Mouse (Mus musculus): ENCODE measurements around the gene Fam131a. TPM values are rescaled to one million over a fixed set of nuclear protein-coding genes. Genes with fewer than 3 reads are reported as not detected.

Gene Fam131a
- polyA plus RNA-seq, 1 experiment from 2014 or later: 9.4 TPM

DNA sequence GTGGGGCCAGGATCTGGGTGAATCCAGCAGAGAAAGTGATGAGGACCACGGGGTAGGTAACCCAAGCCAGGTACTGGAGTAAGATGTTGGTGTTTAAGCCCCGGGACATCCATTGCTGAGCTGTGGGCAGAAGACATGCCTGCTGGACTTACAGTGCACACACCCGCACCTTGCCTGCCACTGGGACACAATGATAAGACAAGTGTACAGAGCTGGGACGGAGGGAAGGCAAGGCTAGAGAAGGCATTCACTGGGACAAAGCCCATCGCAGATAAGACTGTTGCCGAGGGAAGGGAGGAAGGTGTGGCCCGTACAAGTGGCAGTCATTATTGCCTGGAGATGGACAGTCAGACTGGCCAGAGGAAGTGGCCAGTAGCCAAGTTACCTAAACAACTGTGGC lies 19.8 kb downstream of the Fam131a start:
- Histone ChIP-seq H3K4me3 (no peak overlapping the region), H3K27me3 (ENCODE audit: insufficient read depth, poor library complexity, severe bottlenecking) (no peaks in the 10 kb centered on the region), H3K4me1 (replicated peaks) (peaks cover 53% of the 10 kb centered on the region), H3K36me3 (peaks cover 56% of the 10 kb centered on the region), H3K27ac (no peak overlapping the region), H3K9me3 (no peaks in the 10 kb centered on the region)
- 88% methylated on average over 7 of the region's 7 CpGs for WGBS
- no peak for DNase-seq (ENCODE audit: low spot score)

- Histone ChIP-seq H3K36me3 (peaks cover 42% of the 10 kb centered on the region), H3K4me1 (replicated peaks) (peaks cover 57% of the 10 kb centered on the region), H3K27ac (peak overlapping the region; percentile 74), H3K27me3 (ENCODE audit: insufficient read depth, poor library complexity, severe bottlenecking) (no peaks in the 10 kb centered on the region), H3K9me3 (no peaks in the 10 kb centered on the region), H3K4me3 (peak overlapping the region; percentile 73)
- no peak for DNase-seq (ENCODE audit: low spot score)
- 26% methylated on average over 11 of the region's 11 CpGs for WGBS
These were observed 21.5 kb downstream of the Fam131a start for GRCm38 (mm10) chr16:20714307-20715080.

DNA sequence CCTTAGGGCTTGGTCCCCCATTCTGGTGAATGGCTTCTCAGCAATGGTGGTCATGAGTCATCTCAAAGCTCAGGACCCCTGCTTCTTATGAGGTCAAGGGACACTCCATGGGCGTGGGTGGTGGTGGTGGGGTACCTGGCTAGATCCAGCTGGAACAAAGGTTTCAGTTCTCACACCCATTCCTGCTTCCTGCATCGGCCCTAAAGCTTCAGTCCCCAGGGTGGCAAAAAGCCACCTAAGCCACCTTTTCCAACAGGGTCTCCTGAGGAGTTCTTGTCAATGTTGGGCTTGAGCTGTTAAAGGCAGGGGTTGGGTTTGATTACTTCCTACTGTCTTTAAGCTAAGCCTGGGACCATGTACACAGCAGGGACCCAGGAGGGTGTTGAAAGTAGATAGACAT lies 22.1 kb downstream of the Fam131a start:
- H3K36me3 ChIP-seq: peaks cover 42% of the 10 kb centered on the region
- no peak for DNase-seq (ENCODE audit: low spot score)
- no peaks in the 10 kb centered on the region for H3K9me3 ChIP-seq
- 53% methylated on average over 2 of the region's 2 CpGs for WGBS
- peaks cover 54% of the 10 kb centered on the region for H3K4me1 ChIP-seq (replicated peaks)
- H3K27me3 ChIP-seq (ENCODE audit: insufficient read depth, poor library complexity, severe bottlenecking): no peaks in the 10 kb centered on the region
- H3K27ac ChIP-seq: peak overlapping the region; percentile 95
- peak overlapping the region; percentile 73 for H3K4me3 ChIP-seq

- H3K9me3 ChIP-seq: no peaks in the 10 kb centered on the region
- H3K27me3 ChIP-seq (ENCODE audit: insufficient read depth, poor library complexity, severe bottlenecking): no peaks in the 10 kb centered on the region
- peak overlapping the region; percentile 95 for H3K27ac ChIP-seq
- H3K36me3 ChIP-seq: peaks cover 42% of the 10 kb centered on the region
- peak overlapping the region; percentile 73 for H3K4me3 ChIP-seq
- peaks cover 54% of the 10 kb centered on the region for H3K4me1 ChIP-seq (replicated peaks)
- WGBS: 0% methylated on average over 12 of the region's 12 CpGs
- no peak for DNase-seq (ENCODE audit: low spot score)
These were observed 22.5 kb downstream of the Fam131a start for GRCm38 (mm10) chr16:20715566-20715965.

GRCm38 (mm10) chr16:20715976-20716840 lies 23.2 kb downstream of the Fam131a start:
- no peaks in the 10 kb centered on the region for H3K9me3 ChIP-seq
- WGBS: under 1% methylated on average over 67 of the region's 68 CpGs
- peaks cover 42% of the 10 kb centered on the region for H3K36me3 ChIP-seq
- DNase-seq (ENCODE audit: low spot score): peak; percentile 88
- H3K4me1 ChIP-seq (replicated peaks): peaks cover 54% of the 10 kb centered on the region
- peak overlapping the region; percentile 95 for H3K27ac ChIP-seq
- no peaks in the 10 kb centered on the region for H3K27me3 ChIP-seq (ENCODE audit: insufficient read depth, poor library complexity, severe bottlenecking)
- peak overlapping the region; percentile 73 for H3K4me3 ChIP-seq

DNA sequence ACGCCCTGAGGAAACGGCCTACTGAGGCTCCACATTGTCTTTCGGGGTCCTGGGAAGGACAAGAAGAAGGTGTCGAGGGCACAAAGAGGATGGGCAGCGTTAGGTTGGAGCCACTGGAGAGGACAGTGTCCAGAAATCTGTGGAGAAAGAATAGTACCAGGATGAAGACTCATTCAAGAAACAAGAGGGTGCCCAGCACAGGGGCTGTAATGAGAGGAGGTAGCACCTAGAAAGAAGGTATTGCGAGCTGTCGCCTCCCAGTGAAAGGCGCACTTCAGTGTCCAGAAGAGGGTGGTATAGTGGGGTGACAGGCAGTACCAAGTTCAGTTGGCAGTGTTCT lies 23.8 kb downstream of the Fam131a start:
- DNase-seq (ENCODE audit: low spot score): no peak
- Histone ChIP-seq H3K27me3 (ENCODE audit: insufficient read depth, poor library complexity, severe bottlenecking) (no peaks in the 10 kb centered on the region), H3K4me1 (replicated peaks) (peaks cover 54% of the 10 kb centered on the region), H3K27ac (peak overlapping the region; percentile 95), H3K36me3 (peaks cover 42% of the 10 kb centered on the region), H3K9me3 (no peaks in the 10 kb centered on the region), H3K4me3 (peak overlapping the region; percentile 73)
- WGBS: under 1% methylated on average over 8 of the region's 8 CpGs

DNA sequence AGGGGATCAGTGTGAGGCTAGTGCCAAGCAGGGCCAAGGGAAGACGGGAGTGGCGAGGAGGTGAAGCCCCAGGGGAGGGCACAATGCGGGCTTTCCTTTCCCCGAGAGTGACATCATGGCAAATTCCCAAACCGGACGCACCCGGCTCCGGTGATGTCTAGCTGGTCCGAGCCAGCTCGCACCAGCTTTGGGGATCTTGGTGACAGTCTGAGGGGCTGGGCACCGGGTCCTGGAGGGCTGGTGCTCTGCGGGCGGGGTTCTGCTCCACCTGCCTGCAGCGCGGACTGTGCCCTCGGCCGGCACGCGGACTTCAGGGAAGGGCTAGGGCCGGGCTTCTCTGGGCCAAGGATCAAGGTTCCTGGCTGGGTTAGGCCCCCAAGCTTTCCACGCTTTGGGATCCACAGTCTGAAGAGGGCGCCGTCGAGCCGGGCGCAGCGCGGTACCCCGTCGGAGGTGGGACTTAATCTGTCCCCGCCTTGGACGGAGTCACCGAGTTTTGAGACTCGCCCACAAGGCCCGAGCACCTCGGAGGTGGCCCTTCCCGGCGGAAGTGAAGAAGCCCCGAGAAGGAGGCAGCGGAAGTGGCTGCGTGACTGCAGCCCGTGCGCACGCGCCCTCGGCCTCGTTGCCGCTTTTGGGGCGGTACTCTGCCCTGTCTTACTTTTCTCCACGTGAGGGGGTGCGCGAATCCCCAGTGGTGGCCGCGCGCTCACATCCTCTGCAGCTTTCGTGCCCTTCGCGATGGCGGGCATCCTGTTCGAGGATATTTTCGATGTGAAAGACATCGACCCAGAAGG lies 24.3 kb downstream of the Fam131a start, which contains the start of the genes Polr2h and Clcn2:
Polr2h (plus strand) TSS at position 485 of the 797 bp plus-strand sequence.
Clcn2 (minus strand) TSS at position 566 of the 797 bp plus-strand sequence.
- DNase-seq (ENCODE audit: low spot score): peak; percentile 96
- Histone ChIP-seq H3K36me3 (peaks cover 42% of the 10 kb centered on the region), H3K27me3 (ENCODE audit: insufficient read depth, poor library complexity, severe bottlenecking) (no peaks in the 10 kb centered on the region), H3K9me3 (no peaks in the 10 kb centered on the region), H3K27ac (peak within 1 kb of the TSS; percentile 95), H3K4me1 (replicated peaks) (peaks cover 54% of the 10 kb centered on the region), H3K4me3 (peak within 1 kb of the TSS; percentile 73)
- whole genome bisulfite sequencing: under 1% methylated on average over 62 of the region's 62 CpGs

GRCm38 (mm10) chr16:20717978-20718670 lies 25.1 kb downstream of the Fam131a start:
- Histone ChIP-seq H3K4me3 (peak overlapping the region; percentile 73), H3K27ac (peak overlapping the region; percentile 95), H3K4me1 (replicated peaks) (peaks cover 54% of the 10 kb centered on the region), H3K36me3 (peaks cover 41% of the 10 kb centered on the region), H3K27me3 (ENCODE audit: insufficient read depth, poor library complexity, severe bottlenecking) (no peaks in the 10 kb centered on the region), H3K9me3 (no peaks in the 10 kb centered on the region)
- 3% methylated on average over 18 of the region's 18 CpGs for WGBS
- DNase-seq (ENCODE audit: low spot score): no peak

GRCm38 (mm10) chr16:20721808-20722207 lies 28.8 kb downstream of the Fam131a start:
- Histone ChIP-seq H3K4me1 (replicated peaks) (peaks cover 23% of the 10 kb centered on the region), H3K27ac (no peak overlapping the region), H3K4me3 (no peak overlapping the region), H3K9me3 (no peaks in the 10 kb centered on the region), H3K27me3 (ENCODE audit: insufficient read depth, poor library complexity, severe bottlenecking) (no peaks in the 10 kb centered on the region), H3K36me3 (peaks cover 37% of the 10 kb centered on the region)
- 86% methylated on average over 10 of the region's 10 CpGs for WGBS
- no peak for DNase-seq (ENCODE audit: low spot score)

- no peaks in the 10 kb centered on the region for H3K27me3 ChIP-seq (ENCODE audit: insufficient read depth, poor library complexity, severe bottlenecking)
- H3K4me1 ChIP-seq (replicated peaks): peaks cover 14% of the 10 kb centered on the region
- no peak overlapping the region for H3K27ac ChIP-seq
- no peak overlapping the region for H3K4me3 ChIP-seq
- no peaks in the 10 kb centered on the region for H3K9me3 ChIP-seq
- peaks cover 37% of the 10 kb centered on the region for H3K36me3 ChIP-seq
- 80% methylated on average over 4 of the region's 4 CpGs for WGBS
- DNase-seq (ENCODE audit: low spot score): no peak
These were observed 29.7 kb downstream of the Fam131a start for GRCm38 (mm10) chr16:20722736-20723135.

GRCm38 (mm10) chr16:20723247-20723646 lies 30.2 kb downstream of the Fam131a start:
- Histone ChIP-seq H3K36me3 (peaks cover 37% of the 10 kb centered on the region), H3K27ac (no peak overlapping the region), H3K27me3 (ENCODE audit: insufficient read depth, poor library complexity, severe bottlenecking) (no peaks in the 10 kb centered on the region), H3K9me3 (no peaks in the 10 kb centered on the region), H3K4me1 (replicated peaks) (peaks cover 11% of the 10 kb centered on the region), H3K4me3 (no peak overlapping the region)
- no peak for DNase-seq (ENCODE audit: low spot score)
- 64% methylated on average over 4 of the region's 4 CpGs for WGBS

DNA sequence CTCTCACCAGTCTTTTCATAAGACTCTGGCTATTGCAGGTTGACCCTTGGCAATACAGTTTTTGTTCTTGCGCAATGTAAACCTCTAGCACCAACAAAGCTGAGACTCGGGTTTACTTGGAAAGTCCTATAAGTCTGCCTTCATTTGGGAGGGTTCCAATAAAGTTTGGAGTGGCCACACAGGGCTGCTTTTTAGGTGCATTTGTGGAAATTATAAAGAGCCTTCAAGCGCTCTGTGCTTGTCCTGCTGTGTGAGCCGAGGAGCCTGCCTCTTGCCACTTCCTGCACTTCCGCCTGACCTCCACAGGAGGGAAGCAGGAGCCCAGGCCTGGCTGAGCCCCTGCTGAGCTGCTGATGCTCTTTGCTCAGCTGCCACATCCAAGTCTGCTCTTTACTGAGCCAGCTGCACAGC lies 31.3 kb downstream of the Fam131a start:
- H3K36me3 ChIP-seq: peaks cover 37% of the 10 kb centered on the region
- H3K27me3 ChIP-seq (ENCODE audit: insufficient read depth, poor library complexity, severe bottlenecking): no peaks in the 10 kb centered on the region
- H3K27ac ChIP-seq: no peak overlapping the region
- 32% methylated on average over 5 of the region's 5 CpGs for WGBS
- H3K4me1 ChIP-seq (replicated peaks): peaks cover 4% of the 10 kb centered on the region
- no peaks in the 10 kb centered on the region for H3K9me3 ChIP-seq
- DNase-seq (ENCODE audit: low spot score): peak; percentile 62
- no peak overlapping the region for H3K4me3 ChIP-seq

All from hindbrain, embryonic 10.5 days (tissue).